Mouse (Mus musculus): Measurements from ENCODE around the gene Itga9.

Itga9 gene

DNA sequence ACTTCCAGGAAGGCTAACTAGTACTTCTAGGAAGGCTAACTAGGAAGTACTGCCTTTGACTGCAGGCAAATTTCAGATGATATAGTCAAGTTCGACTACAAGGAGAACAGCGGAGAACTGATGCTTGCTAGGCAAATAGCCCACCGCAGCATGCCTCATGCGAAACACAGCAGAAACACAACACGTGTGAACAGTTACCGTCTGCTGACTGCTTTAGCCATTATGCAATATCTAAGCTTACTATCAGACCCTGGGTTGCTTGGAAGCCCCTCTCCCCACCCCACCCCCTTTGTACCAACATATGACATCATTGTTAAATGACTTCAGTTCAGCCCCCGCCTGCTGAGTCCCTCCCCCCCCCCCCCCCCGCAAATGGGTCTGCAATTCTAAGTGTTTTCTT lies 123.7 kb downstream of the Itga9 start:
- DNase-seq (ENCODE audit: low spot score) = no peak

DNA sequence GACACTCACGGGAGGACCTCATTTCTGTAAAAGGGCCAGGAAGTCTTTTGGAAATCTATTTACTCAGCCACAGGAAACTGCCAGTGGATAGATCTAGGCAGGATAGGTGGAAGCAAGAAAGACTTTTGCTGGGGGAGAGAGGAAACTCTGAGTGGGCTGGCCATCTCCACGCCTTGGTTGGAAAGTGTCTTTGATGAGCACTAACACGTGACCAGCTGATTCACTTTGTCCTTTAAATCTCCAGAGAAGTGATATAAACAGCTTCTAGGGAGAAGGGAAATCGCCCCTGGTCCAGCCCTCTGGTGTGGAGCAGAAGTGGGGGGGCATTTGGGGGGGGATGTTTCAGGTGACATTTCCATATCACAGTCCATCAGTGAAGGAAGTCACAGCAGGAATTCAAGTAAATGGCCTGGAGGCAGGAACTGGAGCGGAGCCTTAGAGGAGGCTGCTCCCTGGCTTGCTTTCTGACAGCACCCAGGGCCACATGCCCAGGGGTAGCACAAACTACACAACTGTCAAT lies 124.4 kb downstream of the Itga9 start:
- DNase-seq (ENCODE audit: low spot score) = no peak

- DNase-seq (ENCODE audit: low spot score) = no peak
Measured at GRCm38 (mm10) chr9:118731650-118732049, 125.2 kb downstream of the Itga9 start.

- no peak for DNase-seq (ENCODE audit: low spot score)
Measured at GRCm38 (mm10) chr9:118733601-118734000, 127.1 kb downstream of the Itga9 start.

DNA sequence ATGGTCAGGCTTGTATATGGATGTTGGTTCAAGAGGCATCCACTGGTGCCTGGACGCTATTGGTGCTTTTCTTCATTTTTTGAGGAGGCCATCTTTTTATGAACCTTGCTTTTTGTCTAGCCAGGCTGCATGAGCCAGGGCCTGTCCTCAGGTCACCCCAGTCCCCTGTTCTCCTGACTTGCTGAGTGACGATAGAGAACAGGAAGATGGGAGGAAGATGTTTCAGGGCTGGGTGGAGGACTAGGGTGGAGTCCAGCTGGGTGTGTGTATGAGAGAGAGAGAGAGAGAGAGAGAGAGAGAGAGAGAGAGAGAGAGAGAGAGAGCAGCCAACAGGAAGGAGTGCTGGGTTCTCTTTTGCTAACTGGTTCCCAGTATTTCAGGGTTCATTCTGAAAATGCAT lies 130.6 kb downstream of the Itga9 start:
- DNase-seq (ENCODE audit: low spot score) = no peak

GRCm38 (mm10) chr9:118737601-118738137 lies 131.2 kb downstream of the Itga9 start:
- no peak for DNase-seq (ENCODE audit: low spot score)

DNA sequence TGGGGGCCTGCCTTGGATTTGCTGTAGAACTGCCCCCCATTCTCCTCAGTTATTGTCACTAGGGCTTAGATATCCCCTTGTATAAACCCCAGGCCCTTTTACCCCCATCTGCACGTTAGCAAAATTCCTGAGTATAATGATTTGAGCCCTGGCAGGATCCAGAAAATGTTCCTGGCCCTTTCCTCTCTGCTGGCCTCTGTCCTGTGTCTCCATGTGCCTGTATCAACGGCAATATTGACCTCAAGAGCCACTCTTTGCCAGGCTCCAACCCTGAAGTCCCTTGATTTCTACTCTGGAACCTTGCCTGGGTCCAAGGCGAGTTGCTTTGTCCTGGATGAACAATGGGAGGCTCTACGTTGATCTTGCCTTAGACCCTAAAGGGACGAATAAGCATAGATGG lies 131.8 kb downstream of the Itga9 start:
- no peak for DNase-seq (ENCODE audit: low spot score)

GRCm38 (mm10) chr9:118739071-118739470 lies 132.6 kb downstream of the Itga9 start:
- no peak for DNase-seq (ENCODE audit: low spot score)

DNA sequence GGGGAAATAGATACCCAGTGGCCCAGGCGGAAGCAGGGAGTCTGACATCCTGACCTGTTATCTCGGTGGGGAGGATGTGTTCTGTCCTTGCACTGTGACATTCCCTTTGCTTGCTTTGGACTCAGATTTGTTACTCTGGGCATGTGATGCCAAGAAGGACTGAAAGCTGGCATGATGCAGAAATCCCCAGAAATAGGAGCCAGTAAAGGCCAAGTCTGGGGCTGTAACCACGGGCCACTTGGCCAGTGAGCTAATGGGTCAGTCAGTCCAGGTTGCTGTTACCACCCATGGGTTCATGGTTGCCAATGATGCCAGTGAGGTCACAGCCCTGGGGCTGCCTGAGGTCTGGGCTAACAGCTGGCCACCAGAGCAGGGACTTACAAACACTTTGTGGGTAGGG lies 133.2 kb downstream of the Itga9 start:
- DNase-seq (ENCODE audit: low spot score) = no peak

DNA sequence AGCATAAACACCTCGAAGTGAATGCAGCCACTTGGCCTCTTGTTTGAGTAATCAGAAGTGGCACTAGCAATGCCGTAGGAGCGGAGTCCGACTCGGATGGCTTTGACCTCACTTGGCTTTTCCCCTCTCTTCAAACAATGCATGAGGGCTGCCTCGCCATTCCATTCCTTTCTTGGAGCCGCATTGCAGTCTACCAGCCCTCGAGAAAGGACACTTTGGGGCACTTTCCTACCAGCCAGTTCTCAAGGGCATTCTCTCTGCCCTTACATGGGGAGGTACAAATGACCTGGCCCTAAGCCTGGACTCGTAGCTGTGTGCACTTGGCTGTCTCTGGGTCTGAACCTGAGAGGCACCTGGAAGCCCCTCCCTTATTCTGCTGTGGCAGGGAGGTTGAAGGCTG lies 134.8 kb downstream of the Itga9 start:
- no peak for DNase-seq (ENCODE audit: low spot score)

GRCm38 (mm10) chr9:118749335-118749949 lies 143.0 kb downstream of the Itga9 start:
- no peak for DNase-seq (ENCODE audit: low spot score)

GRCm38 (mm10) chr9:118750828-118751227 lies 144.3 kb downstream of the Itga9 start:
- no peak for DNase-seq (ENCODE audit: low spot score)

DNA sequence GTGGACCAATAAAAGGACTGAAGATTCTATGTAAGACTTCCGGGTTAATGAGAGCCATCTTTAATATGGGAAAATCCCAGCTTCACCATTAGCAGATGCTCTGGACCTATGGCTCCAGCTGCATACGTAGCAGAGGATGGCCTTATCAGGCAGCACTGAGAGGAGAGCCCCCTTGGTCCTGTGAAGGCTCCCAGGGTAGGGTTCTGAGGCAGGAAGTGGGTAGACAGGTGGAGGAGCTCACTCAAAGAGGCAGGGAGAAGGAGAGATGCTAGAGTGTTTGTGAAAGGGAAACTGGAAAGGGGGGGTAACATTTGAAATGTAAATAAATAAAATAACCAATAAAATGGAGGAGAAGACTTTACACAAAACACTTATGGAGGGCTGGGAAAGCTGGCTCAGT lies 145.9 kb downstream of the Itga9 start:
- no peak for DNase-seq (ENCODE audit: low spot score)

DNA sequence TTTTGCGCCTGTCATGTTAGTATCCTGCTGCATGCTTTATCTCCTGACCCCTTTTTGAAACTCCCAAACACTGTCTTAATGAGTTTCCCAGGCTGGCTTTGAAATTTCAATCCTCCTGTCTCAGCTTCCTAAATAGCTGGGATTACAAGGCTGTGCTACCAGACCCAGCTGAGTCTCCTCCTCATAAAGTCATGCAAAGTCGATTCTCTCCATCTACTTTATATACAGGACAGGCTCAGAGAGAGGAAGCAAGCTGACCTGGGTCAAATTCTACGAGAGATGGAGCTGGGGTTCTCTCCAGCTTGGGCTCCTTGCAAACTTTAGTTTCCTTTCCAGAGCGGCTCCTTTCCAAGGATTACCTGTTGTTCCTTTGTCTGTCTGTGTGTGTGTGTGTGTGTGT lies 153.0 kb downstream of the Itga9 start:
- DNase-seq (ENCODE audit: low spot score) = no peak

- no peak for DNase-seq (ENCODE audit: low spot score)
Measured at GRCm38 (mm10) chr9:118761953-118762590, 155.6 kb downstream of the Itga9 start.

GRCm38 (mm10) chr9:118762759-118763158 lies 156.3 kb downstream of the Itga9 start:
- DNase-seq (ENCODE audit: low spot score) = peak; percentile 30

GRCm38 (mm10) chr9:118763203-118763602 lies 156.7 kb downstream of the Itga9 start:
- DNase-seq (ENCODE audit: low spot score) = no peak

DNA sequence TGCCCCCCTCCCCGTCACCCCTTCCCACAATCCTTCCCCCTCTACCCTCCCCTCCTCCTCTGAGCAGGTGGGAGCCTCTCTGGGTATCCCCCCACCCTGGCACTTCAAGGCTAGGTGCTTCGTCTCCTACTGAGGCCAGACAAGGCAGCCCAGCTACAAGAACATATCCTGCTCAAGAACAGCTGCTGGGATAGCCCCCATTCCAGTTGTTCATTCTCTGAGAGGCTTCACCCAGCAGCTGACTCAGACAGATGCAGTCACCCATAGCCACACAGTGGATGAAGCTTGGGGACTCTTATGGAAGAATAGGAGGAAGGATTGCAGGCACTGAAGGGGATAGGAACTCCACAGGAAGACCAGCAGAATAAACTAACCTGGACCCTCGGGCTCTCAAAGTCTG lies 157.2 kb downstream of the Itga9 start:
- no peak for DNase-seq (ENCODE audit: low spot score)

DNA sequence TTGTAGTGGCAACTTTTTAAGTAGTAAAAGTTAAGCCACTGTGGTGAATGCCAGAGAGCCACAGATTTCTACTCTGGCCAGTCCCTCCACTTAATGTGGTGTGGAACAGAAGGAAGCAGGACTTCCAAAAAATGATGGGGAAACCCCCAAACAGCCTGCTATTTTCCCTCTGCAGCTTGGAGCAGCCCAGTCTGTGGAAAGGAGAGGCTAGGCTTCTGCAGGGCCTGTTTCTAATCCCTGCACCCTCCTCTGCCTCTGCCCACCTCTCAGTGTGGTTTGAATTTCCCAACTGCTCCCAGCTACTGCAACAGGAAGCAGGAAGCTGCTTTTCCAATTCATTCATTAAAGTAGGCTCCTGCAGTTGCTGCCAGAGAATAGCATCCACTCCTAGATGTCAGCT lies 158.6 kb downstream of the Itga9 start:
- DNase-seq (ENCODE audit: low spot score) = no peak

- DNase-seq (ENCODE audit: low spot score) = no peak
Measured at GRCm38 (mm10) chr9:118767008-118767407, 160.5 kb downstream of the Itga9 start.

DNA sequence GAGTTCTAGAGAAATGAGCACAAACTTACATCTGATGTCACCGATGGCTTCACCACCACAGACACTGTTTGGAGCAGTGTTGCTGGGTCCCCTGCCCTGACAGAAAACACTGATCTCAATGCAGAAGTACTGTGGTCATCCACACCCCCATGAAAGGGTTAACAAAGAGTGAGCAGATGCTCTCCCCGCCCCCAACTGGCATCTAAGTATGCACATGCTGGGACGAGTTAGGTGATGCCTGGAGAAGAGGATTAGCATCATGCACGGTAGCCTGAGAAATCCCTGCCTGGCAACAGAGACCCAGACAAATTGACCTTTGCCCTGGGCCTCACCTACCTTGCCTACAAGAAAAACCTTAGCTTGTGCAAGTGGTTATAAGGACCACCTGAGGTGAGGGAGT lies 162.1 kb downstream of the Itga9 start:
- no peak for DNase-seq (ENCODE audit: low spot score)

DNA sequence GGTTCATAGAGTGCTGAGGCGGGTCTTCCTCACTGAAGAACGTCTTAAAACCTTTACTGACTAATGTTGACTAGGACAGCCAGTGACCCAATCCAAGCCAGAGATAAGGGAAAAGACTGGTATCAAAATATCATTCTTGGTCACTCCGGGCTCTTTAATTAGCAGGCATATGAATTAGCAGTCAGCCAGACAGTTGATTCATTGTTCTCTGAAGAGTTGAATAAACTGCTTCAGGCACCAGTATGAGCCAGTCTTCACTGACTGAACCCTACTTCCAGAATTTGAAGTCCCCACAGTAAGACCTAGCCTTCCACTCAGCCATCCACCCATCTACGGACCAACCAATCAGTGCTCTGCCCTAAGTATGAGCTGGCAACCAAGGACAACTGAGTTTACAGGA lies 163.9 kb downstream of the Itga9 start:
- no peak for DNase-seq (ENCODE audit: low spot score)

DNA sequence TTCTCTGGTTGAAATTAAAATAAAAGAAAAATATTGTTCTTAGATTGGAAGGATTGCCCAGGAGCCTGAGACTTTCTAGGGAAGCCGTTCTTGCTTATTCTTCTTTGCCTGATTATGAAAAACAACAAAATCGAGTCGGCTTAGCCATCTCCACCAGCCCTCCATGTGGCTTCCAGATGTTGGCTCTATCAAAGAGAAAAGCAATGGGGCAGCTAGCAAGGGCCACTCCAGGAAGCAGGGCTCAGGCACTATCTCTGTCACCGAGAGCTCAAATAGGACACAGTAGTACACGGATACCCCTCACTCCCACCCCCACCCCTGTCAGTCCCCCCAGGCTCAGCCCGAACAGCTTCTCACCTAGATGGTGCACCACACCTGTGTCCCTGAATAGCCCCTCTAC lies 168.2 kb downstream of the Itga9 start:
- no peak for DNase-seq (ENCODE audit: low spot score)

Data from layer of hippocampus, adult 9-10 months (tissue).